Mouse (Mus musculus): Measurements from ENCODE around the gene Ambn. TPM values are rescaled to one million over a fixed set of nuclear protein-coding genes. Genes with fewer than 3 reads are reported as not detected.

Gene Ambn
- not detected for total RNA-seq (2022)

- DNase-seq (ENCODE audit: low spot score in 2 of 2) = no peak
These were observed at the start of gene Ambn for GRCm38 (mm10) chr5:88455691-88456090. Gene Ambn, plus strand, starts transcription at chr5:88455991.

DNA sequence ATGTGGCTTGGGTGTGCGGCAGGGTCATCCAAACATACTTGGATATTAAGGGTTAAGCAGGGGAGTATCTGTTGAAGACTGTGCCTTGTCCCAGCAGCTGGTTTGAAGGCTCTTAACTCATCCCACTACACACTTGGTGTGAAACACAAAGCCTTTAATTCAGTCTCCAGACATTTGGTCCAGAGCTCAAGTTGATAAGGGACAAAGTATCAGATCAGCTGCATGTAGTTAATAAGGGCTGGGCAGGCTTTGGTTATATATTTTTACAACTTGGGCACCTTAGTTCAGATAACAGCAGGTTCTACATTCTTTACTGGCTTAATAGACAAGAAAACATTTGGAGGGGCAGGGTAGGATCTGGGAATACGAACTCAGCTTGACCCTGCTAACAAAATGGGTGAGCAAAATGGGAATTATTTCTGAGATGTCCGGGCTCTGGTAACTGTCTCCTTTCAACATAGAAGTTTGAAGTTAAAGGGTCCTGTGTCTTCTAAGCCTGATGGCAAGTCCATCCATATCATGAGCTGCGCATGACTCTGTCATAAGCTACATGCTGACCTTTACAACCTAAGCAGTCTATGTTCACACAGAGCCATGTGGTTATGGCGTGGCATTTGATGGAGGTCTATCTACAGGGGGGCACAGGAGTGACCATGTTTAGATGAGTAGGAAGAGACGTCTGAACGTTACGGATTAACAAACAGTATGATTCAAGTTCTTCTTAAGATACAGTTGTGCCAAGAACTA is 35.3 kb upstream of the Ambn start:
- DNase-seq (ENCODE audit: low spot score in 2 of 2) = no peak

GRCm38 (mm10) chr5:88424892-88425291 is 30.9 kb upstream of the Ambn start:
- DNase-seq (ENCODE audit: low spot score in 2 of 2) = peak in 1 of 2 experiments; percentile 13

GRCm38 (mm10) chr5:88426753-88427152 is 29.0 kb upstream of the Ambn start:
- no peak for DNase-seq (ENCODE audit: low spot score in 2 of 2)

GRCm38 (mm10) chr5:88467471-88467870 is 11.7 kb downstream of the Ambn start:
- no peak for DNase-seq (ENCODE audit: low spot score in 2 of 2)

DNA sequence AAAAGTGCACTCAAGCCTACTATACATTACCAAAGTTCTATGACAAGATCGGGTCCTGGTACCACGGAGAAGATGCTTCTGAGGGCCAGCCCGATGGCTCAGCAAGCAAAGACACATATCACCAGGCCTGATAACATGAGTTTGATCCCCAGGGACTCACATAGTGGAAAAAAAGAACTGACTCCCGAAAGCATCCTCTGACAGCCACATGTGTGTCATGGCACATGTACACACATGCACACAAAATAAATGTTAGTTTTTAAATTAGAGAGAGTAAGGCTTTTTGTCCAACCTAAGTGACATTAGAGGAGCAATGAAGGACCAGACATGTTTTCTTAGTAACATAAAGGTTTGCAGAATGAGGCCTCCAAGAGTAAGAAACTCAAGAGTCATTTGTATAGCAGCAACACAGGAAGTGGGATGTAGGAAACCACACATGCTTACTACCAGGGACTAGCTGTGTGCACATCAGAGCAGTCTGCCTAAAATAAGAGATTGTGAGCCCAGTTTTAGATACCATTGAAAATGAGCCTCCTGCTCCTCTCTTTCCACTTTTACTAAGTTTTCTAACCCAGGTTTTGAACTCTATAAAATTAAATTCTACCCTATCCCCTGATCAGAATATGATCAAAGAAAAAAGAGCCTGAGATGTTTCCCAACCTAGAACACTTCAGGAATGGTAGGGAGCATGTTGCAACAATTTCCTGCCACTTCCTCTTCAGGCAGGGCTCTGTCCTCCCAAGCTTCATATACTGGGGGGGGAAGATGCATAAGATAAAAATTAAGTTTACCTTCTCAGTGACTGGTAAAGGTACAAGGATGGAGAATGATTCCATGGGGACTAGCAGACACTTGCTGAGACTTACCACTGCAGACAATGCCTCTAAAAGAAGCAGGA is 13.3 kb downstream of the Ambn start:
- no peak for DNase-seq (ENCODE audit: low spot score in 2 of 2)

GRCm38 (mm10) chr5:88487675-88488074 is 31.9 kb downstream of the Ambn start, which contains the start of gene Enam:
Gene Enam, plus strand, starts transcription at chr5:88487975.
- no peak for DNase-seq (ENCODE audit: low spot score in 2 of 2)

GRCm38 (mm10) chr5:88489004-88489403 is 33.2 kb downstream of the Ambn start:
- DNase-seq (ENCODE audit: low spot score in 2 of 2) = no peak

DNA sequence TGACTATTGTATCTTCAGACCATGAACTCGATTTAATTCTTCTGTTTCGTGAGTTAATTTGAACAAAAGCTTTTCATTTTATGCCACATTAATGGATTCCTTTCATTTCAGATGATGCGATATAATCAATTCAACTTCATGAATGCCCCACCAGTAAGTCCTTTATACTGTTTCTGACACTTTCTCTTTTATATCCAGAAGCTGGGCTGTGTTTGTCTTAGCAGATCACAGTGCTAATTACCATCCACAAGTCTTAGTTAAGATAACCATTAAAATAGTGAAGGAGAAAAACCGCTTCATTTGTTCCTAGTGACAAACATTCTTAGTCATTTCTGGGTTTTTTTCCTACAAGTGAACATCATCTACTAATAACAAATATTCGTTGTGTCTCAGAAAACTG is 35.3 kb downstream of the Ambn start:
- DNase-seq (ENCODE audit: low spot score in 2 of 2) = no peak

DNA sequence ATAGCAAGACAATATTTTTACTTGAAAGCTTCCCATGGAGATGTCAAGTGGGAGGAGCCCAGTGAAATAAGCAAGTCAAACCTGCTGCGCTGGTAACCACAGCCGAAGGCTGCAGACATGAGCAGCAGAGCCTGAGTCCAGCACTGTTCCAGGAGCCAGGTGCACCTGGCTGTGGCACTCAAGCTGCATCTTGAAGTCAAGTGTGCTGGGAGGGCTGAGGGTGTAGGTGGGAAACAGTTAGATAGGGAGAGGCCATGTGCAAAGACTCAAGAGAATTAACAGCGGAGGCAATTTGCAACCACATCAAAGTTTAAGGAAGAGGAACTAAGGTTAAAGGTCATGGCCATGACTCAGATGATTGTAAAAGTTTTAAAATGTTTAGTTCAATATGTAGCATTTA is 44.0 kb downstream of the Ambn start:
- DNase-seq (ENCODE audit: low spot score in 2 of 2) = no peak

GRCm38 (mm10) chr5:88508555-88508954 is 52.8 kb downstream of the Ambn start:
- DNase-seq (ENCODE audit: low spot score in 2 of 2) = no peak

GRCm38 (mm10) chr5:88508990-88509389 is 53.2 kb downstream of the Ambn start:
- DNase-seq (ENCODE audit: low spot score in 2 of 2) = no peak

Other genes starting within 250 kb of the Ambn start
- not detected for gene Gm7714, start 187.1 kb upstream of the Ambn start, total RNA-seq (2022)
- not detected for gene Prol1, start 138.7 kb upstream of the Ambn start, total RNA-seq (2022)
- gene Amtn, start 79.9 kb upstream of the Ambn start, total RNA-seq (2022) = not detected
- gene Enam, start 32.0 kb downstream of the Ambn start, total RNA-seq (2022) = not detected
- gene Jchain, start 71.9 kb downstream of the Ambn start, total RNA-seq (2022) = under 1 TPM; 0.37 to 0.77 (median 0.59) TPM
- 10 to 100 TPM; 25.3 to 33.2 (median 29.2) TPM for gene Utp3, start 98.5 kb downstream of the Ambn start, total RNA-seq (2022)
- gene Rufy3, start 109.0 kb downstream of the Ambn start, total RNA-seq (2022) = 100 to 1,000 TPM; 180 to 191 (median 184) TPM
- gene Grsf1, start 220.2 kb downstream of the Ambn start, total RNA-seq (2022) = 100 to 1,000 TPM; 101 to 106 (median 103) TPM